Mouse (Mus musculus) retina, postnatal 7 days (tissue): ENCODE measurements at regions not wholly inside any gene's neighbourhood (a gene's known extent, or its start where the extent isn't known, plus 50 kb on each side); places are given as distances from the start of the nearest gene placed in this dataset.

Experiments
- DNase-seq: peaks from one replicate; pipeline ENCODE4 v3.0.0-alpha.2; 2012; ENCODE audit warnings: low read depth, low spot score

DNA sequence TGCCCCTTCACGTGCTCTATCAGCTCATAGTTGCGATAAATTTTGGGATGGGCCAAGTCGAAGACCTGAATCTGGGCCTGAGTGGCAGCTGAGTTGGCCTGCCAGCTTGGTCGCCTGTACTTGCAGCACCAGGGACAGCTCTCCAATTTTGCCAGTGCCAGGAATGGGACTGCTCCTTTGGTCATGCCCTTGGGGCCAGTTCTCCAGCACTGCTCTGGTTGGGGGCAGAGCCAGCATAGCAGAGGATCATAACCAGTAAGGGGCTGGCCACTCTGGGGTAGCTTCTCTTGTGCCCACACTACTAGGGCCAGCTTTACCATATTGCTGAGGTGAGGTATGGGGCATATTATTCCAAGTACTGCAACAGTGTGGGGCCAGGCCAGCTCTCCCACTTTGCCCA, 397.0 kb upstream of the Cadm2 start:
- DNase-seq: no peak

- DNase-seq: no peak
These were observed 369.0 kb upstream of the Cadm2 start for GRCm38 (mm10) chr16:67989671-67990070.

DNA sequence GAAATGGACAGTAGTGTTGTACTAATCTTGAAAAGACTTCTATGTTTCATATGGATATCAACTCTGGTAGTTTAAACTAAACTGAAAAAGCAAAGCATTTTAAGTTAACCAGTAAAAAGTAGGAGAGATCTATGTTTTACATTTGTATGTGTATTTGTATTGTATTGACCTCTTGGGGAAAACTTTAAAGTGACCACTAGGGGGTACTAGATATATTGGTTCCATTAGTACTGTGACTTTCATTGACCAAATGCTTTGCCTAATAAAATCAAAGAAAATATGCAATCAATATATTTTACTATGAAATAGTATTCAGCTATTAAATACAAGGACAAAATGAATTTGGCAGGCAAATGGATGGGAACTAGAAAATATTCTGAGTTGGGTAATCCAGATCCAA, 355.9 kb upstream of the Cadm2 start:
- no peak for DNase-seq

- no peak for DNase-seq
These were observed 347.8 kb upstream of the Cadm2 start for GRCm38 (mm10) chr16:67968311-67969145.

- no peak for DNase-seq
These were observed 328.4 kb upstream of the Cadm2 start for GRCm38 (mm10) chr16:67949112-67949511.

GRCm38 (mm10) chr16:67944406-67944805, 323.7 kb upstream of the Cadm2 start:
- DNase-seq: no peak

- DNase-seq: no peak
These were observed 298.5 kb upstream of the Cadm2 start for GRCm38 (mm10) chr16:67919175-67919574.

GRCm38 (mm10) chr16:67871304-67872022, 250.8 kb upstream of the Cadm2 start:
- DNase-seq: no peak

GRCm38 (mm10) chr16:67850201-67850600, 229.5 kb upstream of the Cadm2 start:
- no peak for DNase-seq

DNA sequence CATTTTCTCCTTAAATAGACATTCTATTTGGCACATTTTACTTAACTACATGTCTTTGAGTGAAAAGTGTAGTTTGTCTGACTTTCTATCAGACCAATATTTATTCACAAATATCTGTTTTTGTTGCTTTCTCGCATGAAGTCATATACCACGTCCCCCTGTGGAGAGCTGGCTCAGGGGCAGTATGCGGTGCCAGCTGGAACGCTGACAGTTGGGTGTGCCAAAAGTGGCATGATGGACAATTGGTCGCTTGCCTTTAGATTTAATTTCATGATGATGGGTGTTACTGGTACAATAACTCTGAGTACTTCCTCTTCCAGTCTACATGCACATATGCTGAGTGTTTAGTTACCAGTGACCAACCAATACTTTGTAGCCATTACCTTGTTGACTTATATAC, 223.8 kb upstream of the Cadm2 start:
- no peak for DNase-seq

DNA sequence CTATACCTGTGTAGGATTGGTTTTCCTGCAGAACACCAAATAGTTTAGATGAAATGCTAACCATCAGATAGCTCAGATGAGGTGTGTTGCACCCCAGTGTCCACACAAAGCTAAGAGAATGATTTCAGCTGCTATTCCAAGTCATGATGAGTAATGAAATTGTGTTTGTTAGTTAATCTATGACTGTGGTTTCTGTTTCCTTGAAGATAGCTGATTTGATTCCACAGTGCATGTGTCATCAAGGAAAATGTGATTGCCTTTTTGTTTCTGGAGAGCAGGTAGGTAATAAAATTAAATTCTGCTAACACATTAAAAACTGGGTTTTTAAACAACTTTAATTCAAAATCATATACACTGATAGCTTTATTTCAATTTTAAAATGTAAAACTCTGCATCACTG, 176.5 kb upstream of the Cadm2 start:
- DNase-seq: no peak

DNA sequence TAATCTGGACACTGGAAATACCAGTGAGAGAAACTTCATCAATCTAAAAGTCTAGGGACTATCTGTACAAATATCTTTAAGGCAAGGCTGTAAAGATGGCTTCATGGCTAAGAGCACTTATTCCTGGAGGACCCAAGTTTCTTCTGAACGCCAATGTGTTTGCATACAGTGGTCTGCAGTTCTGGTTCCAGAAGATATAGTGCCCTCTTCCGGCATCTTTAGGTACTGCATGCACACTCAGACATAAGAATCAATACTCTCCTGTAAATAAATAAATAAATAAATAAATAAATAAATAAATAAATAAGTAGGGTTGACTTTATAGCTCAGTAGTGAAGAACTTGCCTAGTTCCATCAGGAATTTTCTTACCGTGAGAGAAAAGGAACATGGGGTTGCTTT, 155.4 kb upstream of the Cadm2 start:
- peak; percentile 25 for DNase-seq

GRCm38 (mm10) chr16:67769114-67769513, 148.4 kb upstream of the Cadm2 start:
- no peak for DNase-seq

DNA sequence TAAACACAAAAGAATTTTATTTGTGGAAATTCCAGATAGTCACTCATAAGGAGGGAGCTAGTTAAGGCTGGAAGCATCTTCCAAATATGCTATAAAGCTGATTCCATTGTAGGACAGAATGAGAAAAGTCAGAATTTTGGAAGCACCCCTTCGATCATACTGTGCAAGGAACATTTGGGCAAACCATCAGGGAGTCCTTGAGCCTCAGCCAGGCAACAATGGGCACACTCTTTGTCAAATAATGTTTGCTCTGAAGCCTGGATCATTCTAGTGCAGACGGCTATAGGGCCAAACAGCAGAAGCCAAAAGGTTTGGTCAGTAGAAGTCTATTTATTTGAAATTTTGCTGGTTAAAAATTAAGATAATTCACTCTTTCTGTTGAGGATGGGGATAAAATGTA, 114.7 kb upstream of the Cadm2 start:
- no peak for DNase-seq

GRCm38 (mm10) chr16:67698619-67699018, 77.9 kb upstream of the Cadm2 start:
- no peak for DNase-seq
